Mouse (Mus musculus) gastrocnemius, adult 8-10 months (tissue): ENCODE results near the gene Ivns1abp. TPM values are rescaled to one million over a fixed set of nuclear protein-coding genes. Genes with fewer than 3 reads are reported as not detected.
"Not testable (repeated sequence)": the region's sequence is repeated elsewhere in the genome, so short reads cannot be mapped to it uniquely, and the experiment has no call there.

Experiments used
- DNase-seq, 2 experiments: peaks; one replicate each; pipeline ENCODE4 v3.0.0; 2022; ENCODE audit warnings: low spot score in 2 of 2
- total RNA-seq, 4 experiments: library from RNA; stranded (reverse); gene quantifications; 2 replicates each; pipeline ENCODE4 v1.2.4; 2022

Gene Ivns1abp
- total RNA-seq, 4 experiments from 2014 or later, result 117 to 180 (median 157) TPM

- no peak for DNase-seq
Observed at GRCm38 (mm10) chr1:151341321-151342044, 2.8 kb upstream of the Ivns1abp start.

GRCm38 (mm10) chr1:151342311-151342710, 2.0 kb upstream of the Ivns1abp start:
- no peak for DNase-seq

GRCm38 (mm10) chr1:151342968-151343367, 1.3 kb upstream of the Ivns1abp start:
- DNase-seq, result no peak

GRCm38 (mm10) chr1:151343571-151344282, 550 bp upstream of the Ivns1abp start:
- no peak for DNase-seq

GRCm38 (mm10) chr1:151345109-151345862, 1.0 kb downstream of the Ivns1abp start:
- peak; percentile 89 to 91 for DNase-seq

- DNase-seq, result no peak
Observed at GRCm38 (mm10) chr1:151345863-151346195, 1.6 kb downstream of the Ivns1abp start.

- no peak for DNase-seq
Observed at GRCm38 (mm10) chr1:151346681-151347127, 2.4 kb downstream of the Ivns1abp start.

GRCm38 (mm10) chr1:151348293-151348692, 4.0 kb downstream of the Ivns1abp start:
- not testable (repeated sequence) for DNase-seq

- DNase-seq, result no peak
Observed at GRCm38 (mm10) chr1:151352911-151353310, 8.6 kb downstream of the Ivns1abp start.

GRCm38 (mm10) chr1:151355994-151356393, 11.7 kb downstream of the Ivns1abp start:
- DNase-seq, result no peak

GRCm38 (mm10) chr1:151359374-151359773, 15.1 kb downstream of the Ivns1abp start:
- DNase-seq, result no peak

GRCm38 (mm10) chr1:151366944-151367605, 22.8 kb downstream of the Ivns1abp start:
- DNase-seq, result no peak

GRCm38 (mm10) chr1:151367721-151368324, 23.5 kb downstream of the Ivns1abp start:
- DNase-seq, result no peak

GRCm38 (mm10) chr1:151368444-151368843, 24.2 kb downstream of the Ivns1abp start:
- no peak for DNase-seq

GRCm38 (mm10) chr1:151370573-151370972, 26.3 kb downstream of the Ivns1abp start:
- no peak for DNase-seq

- no peak for DNase-seq
Observed at GRCm38 (mm10) chr1:151371543-151371942, 27.3 kb downstream of the Ivns1abp start.

- no peak for DNase-seq
Observed at GRCm38 (mm10) chr1:151372823-151373222, 28.5 kb downstream of the Ivns1abp start.

GRCm38 (mm10) chr1:151377353-151377752, 33.1 kb downstream of the Ivns1abp start:
- no peak for DNase-seq

- no peak for DNase-seq
Observed at GRCm38 (mm10) chr1:151390029-151390428, 45.8 kb downstream of the Ivns1abp start.

GRCm38 (mm10) chr1:151409827-151410226, 65.5 kb downstream of the Ivns1abp start:
- no peak for DNase-seq
